Mouse (Mus musculus): ENCODE measurements at regions not wholly inside any gene's neighbourhood (a gene's known extent, or its start where the extent isn't known, plus 50 kb on each side); places are given as distances from the start of the nearest gene placed in this dataset.

DNA sequence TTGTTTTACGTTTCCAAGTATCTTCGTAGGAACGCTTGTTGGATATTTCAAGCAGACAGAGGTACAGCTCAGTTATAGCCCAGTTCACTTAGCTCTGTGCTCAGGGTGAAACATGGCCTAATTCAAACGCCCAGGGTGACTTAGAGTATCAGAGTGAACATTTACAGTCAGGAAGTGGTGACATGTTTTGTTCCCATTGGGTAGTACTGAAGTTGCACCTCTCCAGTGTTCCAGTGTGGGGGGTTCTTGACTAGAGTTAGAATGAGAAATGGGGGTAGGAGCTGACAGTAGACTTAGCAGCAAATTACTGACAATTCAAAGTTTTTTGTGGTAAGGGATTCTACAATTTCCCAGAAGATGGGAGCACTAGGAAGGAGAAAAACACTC lies 159.9 kb upstream of the Cypt12 start:
- Histone ChIP-seq H3K27ac (ENCODE audit: low read length) (no peak overlapping the region), H3K9ac (ENCODE audit: low read depth, low read length) (no peak overlapping the region), H3K4me1 (ENCODE audit: control insufficient read depth, insufficient read depth, low read length) (peaks cover 5% of the 10 kb centered on the region), H3K4me2 (ENCODE audit: low read depth, low read length) (no peak overlapping the region), H3K27me3 (replicated peaks; ENCODE audit: control insufficient read depth, insufficient read depth, low read length) (peaks cover 62% of the 10 kb centered on the region), H3K36me3 (ENCODE audit: control insufficient read depth, insufficient read depth, low read length) (no peaks in the 10 kb centered on the region), H3K4me3 (ENCODE audit: low read length) (no peak overlapping the region), H3K9me3 (ENCODE audit: control insufficient read depth, low read length) (no peaks in the 10 kb centered on the region)
- no peak for ATAC-seq
- WGBS: 40% methylated on average over 4 of the region's 4 CpGs

DNA sequence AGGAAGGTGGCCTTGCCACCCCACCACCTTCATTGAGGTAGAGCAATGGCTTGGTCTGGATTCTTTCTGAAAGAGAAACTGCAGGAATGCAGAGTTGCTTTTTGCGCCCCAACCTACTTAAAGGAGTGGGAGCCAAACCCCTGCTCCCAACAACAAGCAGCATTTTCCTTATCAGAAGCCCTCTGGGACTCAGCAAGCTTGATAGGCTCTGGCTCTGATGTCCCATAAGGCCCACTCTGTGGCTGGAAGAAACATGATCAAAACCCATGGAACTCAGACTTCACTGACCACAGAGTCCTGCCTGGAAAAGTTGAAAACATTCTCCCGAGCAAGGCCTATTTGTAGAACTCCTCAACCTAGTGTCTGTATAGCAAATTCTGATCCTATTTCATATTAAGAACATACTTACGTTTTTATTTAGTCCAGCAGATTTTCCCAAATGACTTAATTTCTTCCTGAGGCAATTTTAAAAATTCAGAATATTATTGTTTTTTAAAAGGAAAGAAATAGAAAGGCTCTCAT lies 159.4 kb upstream of the Cypt12 start:
- no peaks in the 10 kb centered on the region for H3K36me3 ChIP-seq (ENCODE audit: control insufficient read depth, insufficient read depth, low read length)
- 33% methylated on average over 3 of the region's 3 CpGs for WGBS
- no peak overlapping the region for H3K27ac ChIP-seq (ENCODE audit: low read length)
- no peak for ATAC-seq
- peaks cover 67% of the 10 kb centered on the region for H3K27me3 ChIP-seq (replicated peaks; ENCODE audit: control insufficient read depth, insufficient read depth, low read length)
- H3K9ac ChIP-seq (ENCODE audit: low read depth, low read length): no peak overlapping the region
- H3K9me3 ChIP-seq (ENCODE audit: control insufficient read depth, low read length): no peaks in the 10 kb centered on the region
- no peak overlapping the region for H3K4me2 ChIP-seq (ENCODE audit: low read depth, low read length)
- peaks cover 5% of the 10 kb centered on the region for H3K4me1 ChIP-seq (ENCODE audit: control insufficient read depth, insufficient read depth, low read length)
- H3K4me3 ChIP-seq (ENCODE audit: low read length): no peak overlapping the region

DNA sequence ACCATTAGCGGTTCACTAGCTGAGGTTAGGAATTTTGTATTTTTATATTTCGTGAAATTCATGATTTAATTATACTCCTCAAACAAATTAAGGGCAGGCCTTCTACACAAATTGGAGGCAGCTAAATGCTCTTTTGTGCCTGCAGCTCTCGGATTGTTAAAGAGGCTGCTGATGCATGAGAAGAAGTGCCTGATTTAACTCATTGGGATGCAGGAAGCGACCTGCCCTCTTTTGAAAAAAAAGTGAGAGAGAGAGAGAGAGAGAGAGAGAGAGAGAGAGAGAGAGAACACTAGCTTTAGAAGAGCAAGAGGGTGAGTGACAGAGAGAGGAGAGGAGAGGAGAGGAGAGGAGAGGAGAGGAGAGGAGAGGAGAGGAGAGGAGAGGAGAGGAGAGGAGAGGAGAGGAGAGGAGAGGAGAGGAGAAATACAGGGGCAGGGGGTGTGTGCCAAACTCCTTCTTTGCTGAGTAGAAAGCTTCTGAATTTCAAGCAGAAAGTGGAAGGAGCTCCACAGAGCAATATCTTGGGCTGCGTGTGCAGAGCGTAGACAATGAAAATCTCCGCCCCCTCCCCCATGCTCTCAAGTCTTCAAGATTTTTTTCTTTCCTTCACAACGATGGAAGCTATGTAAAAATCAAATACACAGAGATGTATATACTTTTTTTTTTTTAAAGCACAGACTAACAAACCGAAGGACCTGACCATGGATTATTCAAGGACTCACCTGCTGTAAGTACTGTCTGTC lies 158.6 kb upstream of the Cypt12 start:
- H3K36me3 ChIP-seq (ENCODE audit: control insufficient read depth, insufficient read depth, low read length): no peaks in the 10 kb centered on the region
- no peak overlapping the region for H3K27ac ChIP-seq (ENCODE audit: low read length)
- H3K4me1 ChIP-seq (ENCODE audit: control insufficient read depth, insufficient read depth, low read length): peaks cover 9% of the 10 kb centered on the region
- H3K9me3 ChIP-seq (ENCODE audit: control insufficient read depth, low read length): no peaks in the 10 kb centered on the region
- no peak overlapping the region for H3K4me3 ChIP-seq (ENCODE audit: low read length)
- WGBS: 9% methylated on average over 9 of the region's 9 CpGs
- peaks cover 75% of the 10 kb centered on the region for H3K27me3 ChIP-seq (replicated peaks; ENCODE audit: control insufficient read depth, insufficient read depth, low read length)
- H3K4me2 ChIP-seq (ENCODE audit: low read depth, low read length): no peak overlapping the region
- no peak overlapping the region for H3K9ac ChIP-seq (ENCODE audit: low read depth, low read length)
- no peak for ATAC-seq

DNA sequence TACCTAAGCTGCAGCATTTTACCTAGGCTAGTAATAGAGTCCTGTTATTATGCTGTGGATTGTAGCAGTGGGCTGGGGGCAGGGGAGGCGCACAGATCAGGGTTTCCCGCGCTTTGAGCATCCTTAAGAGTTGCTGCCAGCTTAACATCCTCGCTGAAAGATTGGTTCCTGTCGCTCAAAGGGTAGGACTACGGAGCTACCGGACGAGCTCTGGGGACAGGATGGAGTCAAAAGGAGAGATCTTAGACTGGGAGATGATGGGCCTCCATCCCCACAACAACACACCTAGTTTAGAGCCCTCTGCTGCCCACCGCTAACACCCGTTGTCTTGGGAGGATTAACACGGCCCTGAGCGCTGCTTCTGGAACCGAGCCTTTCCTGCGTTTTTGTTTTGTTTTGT lies 157.9 kb upstream of the Cypt12 start:
- Histone ChIP-seq H3K4me2 (ENCODE audit: low read depth, low read length) (no peak overlapping the region), H3K9me3 (ENCODE audit: control insufficient read depth, low read length) (no peaks in the 10 kb centered on the region), H3K27me3 (replicated peaks; ENCODE audit: control insufficient read depth, insufficient read depth, low read length) (peaks cover 78% of the 10 kb centered on the region), H3K27ac (ENCODE audit: low read length) (no peak overlapping the region), H3K36me3 (ENCODE audit: control insufficient read depth, insufficient read depth, low read length) (no peaks in the 10 kb centered on the region), H3K4me1 (ENCODE audit: control insufficient read depth, insufficient read depth, low read length) (peaks cover 11% of the 10 kb centered on the region), H3K4me3 (ENCODE audit: low read length) (no peak overlapping the region), H3K9ac (ENCODE audit: low read depth, low read length) (no peak overlapping the region)
- no peak for ATAC-seq
- WGBS: 1% methylated on average over 14 of the region's 14 CpGs

DNA sequence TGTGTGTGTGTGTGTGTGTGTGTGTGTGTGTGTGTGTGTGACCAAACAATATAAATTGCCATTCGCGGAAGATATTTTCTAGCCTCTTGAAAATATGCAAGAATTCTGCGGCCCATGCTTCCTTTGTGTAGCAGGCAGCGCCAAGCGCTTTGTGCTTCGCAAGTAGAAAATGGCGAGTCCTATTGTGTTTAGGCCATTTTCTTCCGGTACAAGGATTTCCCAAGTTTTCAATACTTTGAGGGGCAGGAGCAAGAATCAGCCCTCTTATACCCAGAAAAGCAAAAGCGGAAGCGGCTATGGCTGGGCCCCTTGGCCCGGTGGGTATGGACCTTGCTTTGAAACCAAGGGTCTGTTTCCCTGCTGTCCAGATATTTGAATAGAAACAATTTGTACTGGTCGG lies 157.4 kb upstream of the Cypt12 start:
- Histone ChIP-seq H3K9me3 (ENCODE audit: control insufficient read depth, low read length) (no peaks in the 10 kb centered on the region), H3K4me3 (ENCODE audit: low read length) (no peak overlapping the region), H3K27me3 (replicated peaks; ENCODE audit: control insufficient read depth, insufficient read depth, low read length) (peaks cover 79% of the 10 kb centered on the region), H3K27ac (ENCODE audit: low read length) (no peak overlapping the region), H3K9ac (ENCODE audit: low read depth, low read length) (no peak overlapping the region), H3K4me1 (ENCODE audit: control insufficient read depth, insufficient read depth, low read length) (peaks cover 11% of the 10 kb centered on the region), H3K36me3 (ENCODE audit: control insufficient read depth, insufficient read depth, low read length) (no peaks in the 10 kb centered on the region), H3K4me2 (ENCODE audit: low read depth, low read length) (no peak overlapping the region)
- 9% methylated on average over 12 of the region's 12 CpGs for WGBS
- ATAC-seq: no peak

DNA sequence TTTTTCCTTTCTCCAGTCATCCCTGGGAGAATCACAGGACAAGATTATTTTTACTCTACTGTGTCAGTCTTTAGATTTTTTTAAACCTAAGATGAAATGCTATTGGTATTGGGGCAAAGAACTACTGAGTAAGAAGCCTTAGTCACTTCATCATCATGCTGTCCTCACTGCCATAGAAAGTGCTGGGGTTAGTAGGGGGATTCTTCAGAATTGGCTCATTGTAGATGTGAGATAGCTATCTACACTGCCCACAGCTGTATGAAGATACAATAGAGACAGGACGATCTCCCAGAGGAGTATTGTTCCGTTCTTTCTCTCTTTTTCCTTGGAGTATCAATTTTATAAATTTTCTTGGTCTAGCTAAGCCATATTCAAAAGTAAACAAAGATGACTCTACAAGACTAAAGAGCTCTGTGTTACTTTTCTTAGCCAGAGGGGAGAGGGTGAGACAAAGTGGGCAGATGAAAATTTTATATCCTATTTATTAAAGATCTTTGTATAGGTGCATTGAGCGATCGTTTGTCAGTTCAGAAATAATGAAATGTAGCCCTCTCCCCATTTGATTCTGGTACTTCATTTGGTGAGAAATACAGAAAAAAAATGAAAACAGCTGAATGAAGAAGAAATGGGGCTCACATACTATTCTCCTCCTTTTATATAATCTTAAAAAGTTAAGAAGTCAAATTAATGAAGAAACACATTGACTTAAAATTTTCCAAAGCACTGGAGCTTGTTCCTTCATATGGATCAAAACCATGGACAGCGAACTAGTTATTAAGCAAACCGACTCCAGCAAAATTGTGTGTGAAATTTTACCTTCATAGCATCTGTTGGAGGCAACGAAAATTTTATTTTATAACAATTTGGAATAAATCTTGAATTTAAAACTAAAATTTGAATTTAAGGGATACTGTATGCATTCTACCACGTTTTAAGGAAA lies 156.6 kb upstream of the Cypt12 start:
- peaks cover 78% of the 10 kb centered on the region for H3K27me3 ChIP-seq (replicated peaks; ENCODE audit: control insufficient read depth, insufficient read depth, low read length)
- H3K4me2 ChIP-seq (ENCODE audit: low read depth, low read length): no peak overlapping the region
- no peaks in the 10 kb centered on the region for H3K9me3 ChIP-seq (ENCODE audit: control insufficient read depth, low read length)
- ATAC-seq: no peak
- H3K27ac ChIP-seq (ENCODE audit: low read length): no peak overlapping the region
- no peaks in the 10 kb centered on the region for H3K36me3 ChIP-seq (ENCODE audit: control insufficient read depth, insufficient read depth, low read length)
- 17% methylated on average over 8 of the region's 8 CpGs for WGBS
- peaks cover 7% of the 10 kb centered on the region; the same call in 1 of the 2 replicates for H3K4me1 ChIP-seq (ENCODE audit: control insufficient read depth, insufficient read depth, low read length)
- no peak overlapping the region for H3K9ac ChIP-seq (ENCODE audit: low read depth, low read length)
- H3K4me3 ChIP-seq (ENCODE audit: low read length): no peak overlapping the region

DNA sequence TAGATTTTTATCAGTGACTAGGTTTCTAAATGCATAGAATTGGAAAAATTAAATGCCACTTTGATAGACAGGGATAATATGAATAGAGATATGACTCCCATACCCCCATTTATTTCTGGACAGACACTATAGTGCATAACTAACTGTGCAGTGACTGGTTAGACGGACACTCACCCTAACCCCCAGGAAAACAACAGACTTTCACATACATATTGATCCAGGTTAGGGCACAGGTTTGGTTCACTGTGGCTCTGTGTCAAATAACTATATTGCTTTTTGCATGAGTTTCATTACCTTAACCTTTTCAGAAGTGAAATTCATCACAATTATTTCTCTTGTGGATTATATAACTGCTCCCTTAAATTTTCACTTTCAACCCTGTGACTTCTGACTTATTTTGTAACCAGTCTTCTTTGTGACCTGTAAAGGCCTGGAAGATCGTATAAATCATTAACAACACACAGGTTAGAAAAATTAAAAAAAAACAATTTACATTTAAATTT lies 155.6 kb upstream of the Cypt12 start:
- Histone ChIP-seq H3K27me3 (replicated peaks; ENCODE audit: control insufficient read depth, insufficient read depth, low read length) (peaks cover 72% of the 10 kb centered on the region), H3K9ac (ENCODE audit: low read depth, low read length) (no peak overlapping the region), H3K27ac (ENCODE audit: low read length) (no peak overlapping the region), H3K4me2 (ENCODE audit: low read depth, low read length) (no peak overlapping the region), H3K36me3 (ENCODE audit: control insufficient read depth, insufficient read depth, low read length) (no peaks in the 10 kb centered on the region), H3K4me1 (ENCODE audit: control insufficient read depth, insufficient read depth, low read length) (0 out of 2 replicates have a peak, but pooled peaks cover 7% of the 10 kb centered on the region), H3K9me3 (ENCODE audit: control insufficient read depth, low read length) (no peaks in the 10 kb centered on the region), H3K4me3 (ENCODE audit: low read length) (no peak overlapping the region)
- WGBS: 33% methylated on average over 2 of the region's 2 CpGs
- no peak for ATAC-seq

DNA sequence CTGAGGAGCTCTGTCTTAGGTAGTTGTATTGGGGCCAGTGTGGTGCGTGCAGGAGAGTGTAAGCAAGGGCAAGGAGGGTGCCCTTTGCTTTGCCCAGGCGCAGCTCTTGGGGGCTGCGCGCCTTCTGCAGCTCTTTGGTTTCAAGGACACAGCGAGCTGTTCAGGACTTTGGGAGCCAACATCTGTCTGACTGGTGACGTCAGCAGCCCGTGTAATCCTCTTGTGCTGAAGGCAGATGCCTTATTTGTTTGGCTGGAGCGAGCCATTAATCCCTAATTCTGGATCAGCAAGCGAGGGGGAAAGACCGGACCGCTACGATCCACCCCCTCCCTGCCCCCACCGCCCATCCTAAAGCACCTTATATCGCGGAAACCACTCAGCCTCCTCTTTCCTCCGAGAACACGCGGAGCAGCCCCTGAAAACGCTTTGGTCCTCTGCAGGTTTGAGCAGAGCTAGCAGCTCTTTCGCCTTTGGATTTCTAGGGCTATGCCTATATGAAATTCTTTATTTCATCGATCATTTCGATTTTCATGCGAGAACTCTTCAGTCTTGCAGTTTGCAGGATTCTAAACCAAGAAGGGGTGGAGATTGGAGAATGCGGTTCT lies 154.5 kb upstream of the Cypt12 start:
- no peak overlapping the region for H3K9ac ChIP-seq (ENCODE audit: low read depth, low read length)
- H3K36me3 ChIP-seq (ENCODE audit: control insufficient read depth, insufficient read depth, low read length): no peaks in the 10 kb centered on the region
- H3K9me3 ChIP-seq (ENCODE audit: control insufficient read depth, low read length): no peaks in the 10 kb centered on the region
- 1% methylated on average over 24 of the region's 24 CpGs for WGBS
- H3K4me1 ChIP-seq (ENCODE audit: control insufficient read depth, insufficient read depth, low read length): 0 out of 2 replicates have a peak, but pooled peaks cover 7% of the 10 kb centered on the region
- no peak overlapping the region for H3K4me2 ChIP-seq (ENCODE audit: low read depth, low read length)
- peaks cover 64% of the 10 kb centered on the region for H3K27me3 ChIP-seq (replicated peaks; ENCODE audit: control insufficient read depth, insufficient read depth, low read length)
- H3K4me3 ChIP-seq (ENCODE audit: low read length): peak overlapping the region; percentile 22; the same call in 1 of the 2 replicates
- H3K27ac ChIP-seq (ENCODE audit: low read length): no peak overlapping the region
- ATAC-seq: 0 out of 2 replicates have a peak, but pooled peaks have one; percentile 36

All from intestine, embryonic 16.5 days (tissue).